Mouse (Mus musculus) cerebellum, adult 8-10 months (tissue): ENCODE data around the gene Emb.

Experiments used
- DNase-seq: peaks from one replicate; pipeline ENCODE4 v3.0.0; 2022

Gene Emb

GRCm38 (mm10) chr13:117220501-117221321 is 12.4 kb downstream of the Emb start, which contains the start of gene Gm17509:
Gm17509 (minus strand) TSS chr13:117221075.
- peak; percentile 79 for DNase-seq

DNA sequence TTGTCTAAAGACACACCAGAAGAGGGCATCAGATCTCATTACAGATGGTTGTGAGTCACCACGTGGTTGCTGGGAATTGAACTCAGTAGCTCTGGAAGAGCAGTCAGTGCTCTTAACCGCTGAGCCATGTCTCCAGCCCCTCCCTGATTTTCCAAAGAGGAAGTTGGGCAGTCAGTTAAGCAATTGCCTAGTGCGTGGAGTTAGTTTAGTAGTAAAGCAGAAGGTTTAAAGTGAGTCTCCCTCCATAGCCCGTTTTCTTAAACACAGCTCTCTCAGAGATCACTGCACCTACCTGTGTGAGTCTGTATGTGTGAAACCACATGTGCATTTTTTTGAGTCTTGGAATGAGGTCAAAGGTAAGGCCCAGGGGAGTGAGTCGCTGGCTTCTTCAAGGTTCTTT is 14.8 kb downstream of the Emb start:
- no peak for DNase-seq

DNA sequence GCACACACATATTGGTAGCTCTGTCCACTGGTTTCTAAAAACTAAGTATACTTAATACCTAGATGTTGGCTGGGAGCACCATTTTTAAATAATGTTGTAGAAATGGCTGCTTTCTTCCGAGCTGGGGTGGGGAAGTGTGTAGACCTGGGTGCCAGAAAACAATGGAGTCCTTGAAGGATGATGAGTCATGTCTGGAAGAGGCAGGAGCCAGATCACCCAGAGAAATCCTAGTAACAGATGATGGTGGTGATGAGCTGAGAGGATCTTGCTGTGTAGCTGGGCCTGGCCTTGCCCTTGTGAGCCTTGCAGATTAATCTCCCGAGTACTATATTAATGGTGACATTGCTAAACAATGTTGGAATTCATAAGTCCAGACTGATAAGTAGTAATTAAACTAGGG is 16.6 kb downstream of the Emb start:
- no peak for DNase-seq

GRCm38 (mm10) chr13:117225561-117225960 is 17.2 kb downstream of the Emb start:
- peak; percentile 46 for DNase-seq

GRCm38 (mm10) chr13:117230371-117231110 is 22.2 kb downstream of the Emb start:
- DNase-seq: no peak

DNA sequence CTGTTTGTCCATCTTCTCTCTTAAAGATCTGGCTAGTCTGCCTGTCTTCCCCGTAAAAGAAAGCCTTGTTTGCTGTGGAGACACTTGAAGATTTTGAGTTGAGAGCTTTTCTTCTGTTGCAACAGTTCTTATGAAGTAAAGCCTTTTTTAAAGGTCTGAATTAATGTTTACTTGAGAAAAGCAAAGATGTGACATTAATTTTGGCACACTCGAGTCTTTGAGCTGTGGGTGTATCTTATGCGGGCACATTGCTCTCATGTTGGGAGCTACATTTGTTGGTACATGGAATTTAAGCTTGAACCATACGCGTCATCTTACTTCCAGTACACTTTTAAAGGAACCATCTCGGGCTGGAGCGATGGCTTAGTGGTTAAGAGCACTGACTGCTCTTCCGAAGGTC is 25.5 kb downstream of the Emb start:
- no peak for DNase-seq

DNA sequence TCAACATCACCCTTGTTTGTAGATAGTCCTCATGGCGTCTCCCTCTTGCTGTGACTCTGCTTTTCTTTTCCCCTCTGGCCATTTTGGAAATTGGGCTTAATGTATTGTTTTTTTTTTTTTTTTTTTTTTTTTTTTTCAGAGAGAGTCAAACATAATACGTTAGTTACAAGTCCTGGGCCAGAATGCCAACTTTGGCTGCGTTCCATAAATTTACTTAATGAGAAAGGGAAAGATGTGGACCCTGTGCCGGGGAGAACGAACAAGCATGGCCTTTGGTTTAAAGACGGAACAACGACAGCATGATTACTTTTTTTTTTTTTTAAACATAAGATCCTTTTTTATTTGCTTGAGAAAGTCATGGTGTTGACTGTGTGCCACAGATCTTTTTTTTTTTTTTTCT is 26.1 kb downstream of the Emb start:
- DNase-seq: no peak

DNA sequence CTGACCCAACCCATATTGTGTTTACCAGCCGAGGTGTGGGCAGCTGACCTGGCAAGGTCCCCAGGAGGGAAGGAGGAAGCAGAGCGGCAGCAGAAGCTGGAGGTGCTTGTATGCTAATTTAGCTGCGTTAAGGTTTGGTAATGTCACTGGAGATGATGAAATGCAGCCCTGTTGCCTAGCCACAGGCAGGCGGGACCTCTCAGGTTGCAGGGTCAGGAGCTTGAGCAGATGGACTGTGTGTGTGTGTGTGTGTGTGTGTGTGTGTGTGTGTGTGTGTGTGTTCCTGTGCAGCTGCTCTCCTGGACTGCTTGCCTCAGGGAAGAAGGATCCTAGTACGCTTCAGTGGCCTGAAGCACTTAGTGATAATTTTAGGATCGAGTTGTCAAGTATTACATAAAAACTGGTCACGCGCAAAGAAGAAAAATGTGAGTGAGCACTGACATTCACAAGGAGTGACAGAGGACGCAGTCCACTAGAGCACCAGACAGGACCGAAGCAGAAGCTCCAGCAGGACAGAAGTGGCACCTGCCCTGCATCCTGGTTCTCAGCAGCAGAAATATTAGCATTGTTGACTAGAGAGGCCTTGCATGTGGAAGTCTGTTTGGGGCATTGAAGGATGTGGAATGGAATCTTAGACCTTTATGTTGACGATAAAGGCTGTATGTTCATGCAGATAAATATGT is 27.3 kb downstream of the Emb start:
- DNase-seq: peak; percentile 64

GRCm38 (mm10) chr13:117237111-117237510 is 28.8 kb downstream of the Emb start:
- DNase-seq: no peak

DNA sequence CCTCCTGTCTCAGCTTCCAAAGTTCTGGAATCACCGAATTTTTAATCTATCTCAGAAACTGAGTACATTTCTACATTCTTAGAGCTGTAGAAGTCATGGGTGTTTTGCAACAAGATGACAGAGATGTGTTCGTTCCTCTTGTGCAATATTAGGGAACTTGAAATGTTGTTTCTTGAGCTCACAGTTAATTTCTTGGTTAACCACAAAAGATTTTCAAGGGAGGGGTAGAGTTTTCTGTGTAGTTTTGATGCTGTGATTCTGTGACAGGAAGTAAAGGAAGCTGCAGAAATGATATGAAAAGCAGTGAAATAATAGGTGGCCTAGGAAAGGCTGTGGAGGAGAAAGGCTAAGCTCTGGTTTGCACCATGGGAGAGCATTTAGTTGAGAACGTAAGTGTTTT is 33.7 kb downstream of the Emb start:
- DNase-seq: no peak

DNA sequence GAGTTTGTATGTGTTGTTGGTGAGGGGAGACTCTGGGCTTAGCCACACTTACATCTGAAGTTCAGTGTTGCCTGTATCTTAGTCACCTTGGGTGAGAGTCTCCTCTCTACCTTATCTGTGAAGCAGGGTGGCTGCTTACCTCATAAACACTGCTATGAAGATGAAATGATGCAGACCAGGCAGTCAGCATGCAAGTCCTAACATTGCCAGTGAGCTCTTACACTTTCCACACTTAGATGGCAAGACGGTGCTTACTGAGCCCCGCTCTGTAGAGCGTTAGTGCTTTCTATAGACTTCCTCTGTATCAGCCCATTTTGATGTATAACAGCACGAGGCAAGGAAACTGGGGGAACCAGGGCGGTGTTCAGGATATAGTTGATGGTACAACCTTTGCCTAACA is 34.3 kb downstream of the Emb start:
- no peak for DNase-seq

DNA sequence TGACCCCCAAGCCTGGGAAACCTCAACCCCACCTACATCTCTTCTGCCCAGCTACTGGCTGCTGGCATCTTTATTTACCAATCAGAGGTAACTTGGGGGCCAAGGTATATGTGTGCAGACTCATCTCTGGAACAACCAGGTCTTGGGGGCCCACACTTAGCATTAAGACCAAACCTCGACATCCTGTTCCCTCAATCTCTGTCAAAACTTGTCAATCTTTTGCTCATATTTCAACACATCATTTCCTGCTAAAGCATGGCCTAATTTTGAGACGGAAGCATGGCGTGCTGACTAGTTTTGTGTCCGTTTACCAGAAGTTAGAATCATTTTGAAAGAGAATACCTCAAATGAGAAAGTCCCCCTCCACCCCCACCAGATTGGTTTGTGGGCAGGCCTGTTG is 52.4 kb downstream of the Emb start:
- DNase-seq: no peak

- no peak for DNase-seq
Observed at GRCm38 (mm10) chr13:117266156-117266555, 57.8 kb downstream of the Emb start.

GRCm38 (mm10) chr13:117267963-117268362 is 59.6 kb downstream of the Emb start:
- no peak for DNase-seq

DNA sequence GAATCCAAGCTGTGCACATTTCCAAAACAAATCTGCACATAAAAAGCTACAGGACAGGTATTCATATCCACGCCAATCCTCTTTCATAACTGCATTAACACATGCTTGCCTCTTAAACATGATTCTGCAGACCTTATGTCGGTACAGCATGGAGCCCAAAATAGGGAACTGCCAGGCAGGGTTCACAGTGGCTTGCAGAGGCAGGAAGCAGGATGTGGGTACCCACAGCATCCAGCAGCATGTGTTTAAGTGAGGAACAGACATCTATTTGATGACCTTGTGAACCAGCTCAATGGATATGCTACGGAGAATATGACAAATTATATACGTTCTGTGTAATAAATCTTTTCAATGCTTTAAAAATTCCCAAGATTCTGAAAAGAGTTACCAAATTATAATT is 75.7 kb downstream of the Emb start:
- no peak for DNase-seq

DNA sequence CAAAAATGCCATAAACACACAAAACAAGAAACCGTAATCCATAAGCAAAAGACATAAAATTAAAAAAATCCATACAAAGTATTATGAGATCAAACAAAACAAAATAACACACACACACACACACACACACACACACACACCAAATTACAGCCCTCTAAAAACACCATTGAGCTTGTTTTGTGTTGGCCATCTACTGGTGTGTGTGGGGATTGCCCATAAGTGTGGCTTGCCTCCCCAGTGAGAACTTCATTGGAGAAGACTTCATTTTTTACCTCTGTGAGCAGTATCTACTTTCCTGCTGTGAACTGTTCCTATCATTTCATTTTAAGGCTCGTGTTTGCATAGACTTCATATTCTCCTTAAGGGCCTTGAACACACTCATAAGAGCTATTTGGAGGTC is 78.6 kb downstream of the Emb start:
- DNase-seq: no peak

DNA sequence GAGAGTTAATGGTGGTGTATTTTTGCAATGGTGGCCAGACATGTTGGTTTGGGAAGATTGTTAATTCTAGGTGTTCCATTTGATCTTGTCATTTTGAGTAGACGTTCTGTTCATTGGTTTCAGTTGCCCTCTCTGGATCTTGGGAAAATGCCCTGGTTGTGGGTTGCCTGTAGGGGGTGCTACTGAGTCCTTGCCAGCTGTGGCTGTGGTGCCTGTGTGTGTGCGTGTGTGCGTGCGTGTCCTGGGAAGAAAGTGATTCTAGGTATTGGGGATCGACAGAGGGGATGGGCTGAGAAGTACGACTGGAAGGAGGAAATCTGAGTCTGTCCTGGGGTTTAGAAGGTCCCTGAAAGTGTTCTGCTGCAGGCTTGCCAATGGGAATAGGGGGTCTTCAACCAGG is 79.1 kb downstream of the Emb start:
- no peak for DNase-seq

GRCm38 (mm10) chr13:117289494-117290270 is 81.3 kb downstream of the Emb start:
- peak; percentile 69 for DNase-seq

DNA sequence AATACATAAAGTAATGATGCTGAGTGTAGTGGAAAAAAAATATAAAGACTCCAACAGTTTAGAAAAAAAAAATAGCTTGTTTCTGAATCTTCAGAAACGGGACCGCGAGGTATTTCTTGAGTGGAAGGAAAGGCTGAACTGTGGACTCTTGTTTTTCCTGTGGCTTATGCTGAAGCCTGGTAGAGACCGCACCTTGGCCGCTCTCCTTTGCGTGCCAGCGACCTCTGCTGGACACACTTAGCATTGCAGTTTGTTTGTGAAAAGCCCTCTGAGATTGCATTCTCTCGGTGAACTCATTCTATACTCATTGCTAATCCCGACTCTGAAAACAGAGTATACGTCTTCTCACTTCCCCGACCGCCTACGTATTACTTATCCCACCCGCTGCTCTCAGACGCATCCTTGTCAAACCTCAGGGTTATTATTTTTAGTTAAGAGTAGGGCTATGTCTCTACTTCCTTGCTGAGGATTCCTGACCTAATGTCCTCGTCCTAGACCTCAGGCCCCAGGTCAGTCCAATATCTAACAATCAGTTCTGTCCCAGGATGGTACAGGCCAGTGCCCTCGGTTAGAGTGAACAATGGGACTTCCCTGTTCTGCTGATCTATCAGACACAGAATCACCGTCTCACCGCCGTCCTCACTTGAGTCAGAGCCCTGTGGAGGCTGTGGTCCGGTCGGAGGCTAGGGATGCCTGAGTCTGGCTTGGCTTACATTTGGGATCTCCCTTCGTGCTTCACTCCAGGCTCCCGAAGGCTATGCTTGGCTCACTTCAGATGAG is 103.3 kb downstream of the Emb start:
- DNase-seq: peak; percentile 70
